Mouse (Mus musculus) forebrain, embryonic 16.5 days (tissue): ENCODE measurements around the gene Ncan. TPM values are rescaled to one million over a fixed set of nuclear protein-coding genes. Genes with fewer than 3 reads are reported as not detected.

ENCODE experiments used
- ATAC-seq: fragments of 200-750 bp; cut with Nextera tagmentation; 2 replicates; pipeline ENCODE4 v1.8.0; 2017; ENCODE audit warnings: mild to moderate bottlenecking, moderate library complexity
- H3K27ac ChIP-seq: fragments of 300-500 bp; sonication (generic); 2 replicates; pipeline ENCODE4 v1.5.1; 2014; ENCODE audit warnings: low read length, control low read depth
- H3K27me3 ChIP-seq: fragments of 300-500 bp; sonication (generic); replicated peaks from 2 replicates; pipeline ENCODE4 v1.6.1; 2014; ENCODE audit warnings: low read length; ENCODE audit not compliant: control insufficient read depth, insufficient read depth
- H3K36me3 ChIP-seq: fragments of 300-500 bp; sonication (generic); 2 replicates; pipeline ENCODE4 v1.6.1; 2014; ENCODE audit not compliant: control insufficient read depth, insufficient read depth
- H3K4me1 ChIP-seq: fragments of 300-500 bp; sonication (generic); replicated peaks from 2 replicates; pipeline ENCODE4 v1.6.1; 2014; ENCODE audit warnings: low read length; ENCODE audit not compliant: control insufficient read depth, insufficient read depth
- H3K4me2 ChIP-seq: fragments of 300-500 bp; sonication (generic); 2 replicates; pipeline ENCODE4 v1.6.1; 2014; ENCODE audit warnings: mild to moderate bottlenecking, low read length, control low read depth
- H3K4me3 ChIP-seq: fragments of 300-500 bp; sonication (generic); replicated peaks from 2 replicates; pipeline ENCODE4 v1.5.1; 2014; ENCODE audit warnings: mild to moderate bottlenecking, low read length, control low read depth
- H3K9ac ChIP-seq: fragments of 300-500 bp; sonication (generic); replicated peaks from 2 replicates; pipeline ENCODE4 v1.6.1; 2014; ENCODE audit warnings: low read depth, low read length, control low read depth
- H3K9me3 ChIP-seq: fragments of 300-500 bp; sonication (generic); 2 replicates; pipeline ENCODE4 v1.6.1; 2016; ENCODE audit warnings: low read length; ENCODE audit not compliant: control insufficient read depth
- WGBS: fragments of 180-500 bp; shearing (Covaris S2); extraction: QIAGEN DNeasy Blood & Tissue Kit; methylation state at CpG from one replicate; pipeline ENCODE4 v1.1.7; 2014; 5-methylcytosine and 5-hydroxymethylcytosine counted together
- polyA plus RNA-seq: library from polyadenylated mRNA; unstranded; fragments of >200 nt; fragmentation: Nextera tagmentation; extraction: Ambion mirVana; gene quantifications from 2 replicates; pipeline ENCODE4 v1.2.1, GENCODE M21; 2015

The Ncan gene
- polyA plus RNA-seq, 1 experiment from 2014 or later = 166 TPM

DNA sequence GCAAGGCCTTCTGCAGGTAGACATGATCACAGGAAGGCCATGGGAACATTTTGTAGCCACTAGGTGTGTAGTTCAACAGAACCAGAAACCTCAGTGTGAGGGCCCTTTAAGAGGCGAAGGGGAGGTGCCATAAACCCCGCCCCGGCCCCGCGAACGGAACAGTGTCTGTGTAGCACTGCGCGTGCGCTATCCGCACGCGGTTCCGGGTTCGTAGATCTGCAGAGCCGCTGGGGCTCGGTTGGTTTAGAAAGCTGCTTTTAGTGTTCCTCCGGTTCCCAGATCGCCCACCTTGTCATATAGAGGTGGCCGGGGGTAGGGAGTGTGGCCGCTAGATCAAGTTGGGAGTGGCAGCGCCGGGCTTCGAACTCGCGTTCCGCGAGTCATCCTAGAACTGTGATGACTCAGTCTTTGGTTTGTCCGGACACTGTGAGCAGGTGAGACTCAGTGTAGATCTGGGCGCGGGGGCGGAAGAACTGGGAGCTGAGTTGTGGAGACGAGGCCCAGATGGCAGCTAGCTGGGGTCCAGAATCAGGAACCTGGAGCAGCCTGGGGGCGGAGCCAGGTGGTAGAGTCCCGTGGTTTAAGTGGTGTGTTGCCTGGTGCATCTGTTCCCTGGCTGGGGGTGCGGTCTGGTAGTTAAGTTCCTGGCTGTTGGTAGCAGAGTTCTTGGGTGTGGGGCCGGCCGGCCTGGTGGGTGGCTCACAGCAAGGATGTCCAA, 10.7 kb upstream of the Ncan start, which contains the start of gene Nr2c2ap:
Gene Nr2c2ap, plus strand, starts transcription at position 168 of the 718 bp plus-strand sequence.
- WGBS = under 1% methylated on average over 37 of the region's 37 CpGs
- H3K36me3 ChIP-seq = peaks cover 15% of the 10 kb centered on the region
- peak; percentile 85 for ATAC-seq

DNA sequence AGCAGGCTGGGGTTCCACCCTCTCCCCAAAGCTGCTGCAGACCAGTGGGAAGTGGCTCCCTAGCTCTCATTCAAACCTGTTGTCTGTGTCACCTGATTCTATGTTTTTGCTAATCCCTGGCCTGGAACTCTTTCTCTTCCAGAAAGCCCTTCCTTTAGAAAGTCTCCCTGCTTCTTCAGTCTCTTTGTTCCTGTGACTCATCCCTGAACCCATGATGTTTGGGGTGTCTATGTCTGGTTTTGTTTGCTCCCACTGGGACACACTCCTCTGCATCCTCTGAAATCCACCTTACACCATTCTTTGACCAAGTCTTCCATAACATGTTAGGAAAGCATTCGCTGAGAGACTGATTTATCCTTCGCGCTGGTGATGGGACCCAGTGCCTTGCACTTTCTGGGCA, 9.4 kb upstream of the Ncan start:
- no peak for ATAC-seq
- 92% methylated on average over 3 of the region's 3 CpGs for WGBS
- Histone ChIP-seq H3K4me3 (no peak overlapping the region), H3K4me1 (peaks cover 30% of the 10 kb centered on the region), H3K27me3 (no peaks in the 10 kb centered on the region), H3K9ac (no peak overlapping the region), H3K36me3 (peaks cover 9% of the 10 kb centered on the region), H3K4me2 (no peak overlapping the region), H3K9me3 (no peaks in the 10 kb centered on the region), H3K27ac (peak overlapping the region; percentile 71)

More for the DNA sequence above, 10.7 kb upstream of the Ncan start, which contains the start of gene Nr2c2ap:
- Histone ChIP-seq H3K4me1 (peaks cover 30% of the 10 kb centered on the region), H3K27ac (peak within 1 kb of the TSS; percentile 71), H3K9ac (peak within 1 kb of the TSS; percentile 63), H3K27me3 (no peaks in the 10 kb centered on the region), H3K4me2 (peak within 1 kb of the TSS; percentile 61), H3K9me3 (no peaks in the 10 kb centered on the region), H3K4me3 (peak within 1 kb of the TSS; percentile 80)

DNA sequence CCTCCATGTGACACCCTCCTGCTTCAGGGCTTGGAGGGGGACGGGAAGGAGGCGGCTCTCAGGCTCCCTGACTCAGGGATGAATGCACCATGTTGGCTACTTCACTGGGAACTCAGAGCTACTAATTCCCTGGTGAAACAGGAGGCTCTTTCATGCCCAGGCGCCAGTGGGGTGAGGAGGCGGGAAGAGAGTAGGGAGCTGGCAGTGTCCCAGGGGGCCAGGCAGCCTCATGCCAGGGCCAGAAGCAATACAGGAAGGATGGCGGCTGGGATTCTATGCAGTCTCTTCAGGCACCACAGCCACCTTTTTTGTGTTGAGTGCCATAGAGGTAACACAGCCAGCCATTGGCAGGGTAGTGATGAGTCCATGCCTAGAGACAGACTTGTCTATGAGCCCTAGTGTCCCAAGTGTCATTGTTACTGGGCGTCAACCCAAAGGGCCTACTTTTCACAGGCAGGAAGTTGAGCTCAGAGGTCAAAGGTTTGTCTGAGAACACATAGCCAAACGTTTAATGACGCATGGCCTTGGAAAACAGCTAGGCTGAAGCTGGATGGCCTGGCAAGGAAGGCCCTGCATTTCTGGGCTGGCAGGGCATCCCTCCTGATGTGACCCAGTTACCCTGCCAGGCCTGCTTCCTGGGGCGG, 8.8 kb upstream of the Ncan start:
- Histone ChIP-seq H3K9ac (no peak overlapping the region), H3K4me3 (no peak overlapping the region), H3K4me1 (peaks cover 30% of the 10 kb centered on the region), H3K27ac (peak overlapping the region; percentile 71), H3K4me2 (no peak overlapping the region), H3K36me3 (peaks cover 4% of the 10 kb centered on the region), H3K27me3 (no peaks in the 10 kb centered on the region), H3K9me3 (no peaks in the 10 kb centered on the region)
- 37% methylated on average over 9 of the region's 9 CpGs for WGBS
- ATAC-seq = peak; percentile 68

DNA sequence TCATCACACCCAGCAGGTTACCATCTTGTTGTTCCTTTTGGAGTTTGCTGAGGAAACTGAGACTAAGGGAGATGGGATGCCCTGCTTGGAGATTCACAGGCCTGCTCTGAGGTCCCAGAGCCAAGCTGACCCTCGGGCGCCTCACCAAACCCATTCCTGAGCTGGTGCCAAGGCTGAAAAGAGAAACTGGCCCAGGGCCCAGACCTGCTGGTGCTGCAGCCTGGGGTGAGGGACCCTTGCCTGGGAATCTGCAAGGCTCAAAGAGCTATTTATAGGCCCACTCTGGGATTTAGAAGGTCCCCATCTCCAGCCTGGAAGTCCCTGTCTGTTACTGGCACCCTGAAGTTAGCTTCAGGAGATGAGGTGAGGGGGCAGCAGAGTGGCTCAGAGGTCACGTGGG, 7.8 kb upstream of the Ncan start:
- peak; percentile 24; the same call in 1 of the 2 replicates for ATAC-seq
- no peaks in the 10 kb centered on the region for H3K36me3 ChIP-seq
- no peaks in the 10 kb centered on the region for H3K27me3 ChIP-seq
- H3K9ac ChIP-seq = 0 out of 2 replicates have a peak overlapping the region, but pooled peaks have one; percentile 4
- H3K4me3 ChIP-seq = no peak overlapping the region
- H3K9me3 ChIP-seq = no peaks in the 10 kb centered on the region
- WGBS = 36% methylated on average over 3 of the region's 3 CpGs
- H3K4me1 ChIP-seq = peaks cover 30% of the 10 kb centered on the region
- no peak overlapping the region for H3K4me2 ChIP-seq
- H3K27ac ChIP-seq = peak overlapping the region; percentile 71

DNA sequence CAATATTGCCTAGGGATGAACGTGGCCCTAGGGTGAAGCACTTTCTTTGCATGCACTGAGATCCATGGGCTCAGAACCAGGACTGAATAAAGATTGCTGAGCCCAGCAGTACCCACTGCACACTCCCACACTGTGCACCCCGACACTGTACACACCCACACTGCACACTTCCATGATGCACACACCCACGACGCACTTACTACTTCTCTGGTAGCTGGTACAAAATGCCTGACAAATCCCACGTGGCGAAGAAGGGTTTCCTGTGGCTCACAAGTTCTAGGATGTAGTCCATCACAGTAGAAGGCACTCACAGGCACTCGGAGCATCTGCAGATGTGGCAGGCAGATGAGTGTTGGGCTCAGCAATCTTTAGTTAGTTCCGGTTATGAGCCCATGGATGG, 4.3 kb upstream of the Ncan start:
- H3K4me2 ChIP-seq = no peak overlapping the region
- 65% methylated on average over 8 of the region's 8 CpGs for WGBS

DNA sequence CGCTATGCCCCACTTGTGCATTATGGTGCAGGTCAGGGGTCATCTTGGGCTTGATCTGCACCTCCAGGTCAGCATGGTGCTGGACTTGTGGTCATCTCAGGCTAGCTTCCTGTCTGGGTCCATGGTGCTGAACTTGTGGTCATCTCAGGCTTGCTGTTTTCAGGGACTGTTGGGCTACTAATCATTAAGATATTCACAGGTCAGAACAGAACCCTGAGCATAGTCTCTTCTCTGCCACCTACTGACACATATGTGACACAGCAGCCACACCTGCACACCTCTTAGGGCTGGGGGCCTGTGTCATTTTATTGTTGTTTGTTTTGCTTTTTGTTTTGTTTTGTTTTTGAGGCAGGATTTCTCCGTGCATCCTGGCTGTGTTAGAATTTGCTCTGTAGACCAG, 2.2 kb upstream of the Ncan start:
- no peak overlapping the region for H3K4me2 ChIP-seq
- no peaks in the 10 kb centered on the region for H3K9me3 ChIP-seq
- no peaks in the 10 kb centered on the region for H3K27me3 ChIP-seq
- no peaks in the 10 kb centered on the region for H3K36me3 ChIP-seq
- no peak overlapping the region for H3K9ac ChIP-seq
- no peak for ATAC-seq
- no peak overlapping the region for H3K27ac ChIP-seq
- H3K4me1 ChIP-seq = peaks cover 11% of the 10 kb centered on the region
- H3K4me3 ChIP-seq = no peak overlapping the region
- 56% methylated on average over 2 of the region's 2 CpGs for WGBS

More for the DNA sequence above, 4.3 kb upstream of the Ncan start:
- H3K9me3 ChIP-seq = no peaks in the 10 kb centered on the region
- H3K27ac ChIP-seq = no peak overlapping the region
- no peak overlapping the region for H3K4me3 ChIP-seq
- no peaks in the 10 kb centered on the region for H3K36me3 ChIP-seq
- H3K9ac ChIP-seq = no peak overlapping the region
- H3K27me3 ChIP-seq = no peaks in the 10 kb centered on the region
- peaks cover 19% of the 10 kb centered on the region for H3K4me1 ChIP-seq
- no peak for ATAC-seq

DNA sequence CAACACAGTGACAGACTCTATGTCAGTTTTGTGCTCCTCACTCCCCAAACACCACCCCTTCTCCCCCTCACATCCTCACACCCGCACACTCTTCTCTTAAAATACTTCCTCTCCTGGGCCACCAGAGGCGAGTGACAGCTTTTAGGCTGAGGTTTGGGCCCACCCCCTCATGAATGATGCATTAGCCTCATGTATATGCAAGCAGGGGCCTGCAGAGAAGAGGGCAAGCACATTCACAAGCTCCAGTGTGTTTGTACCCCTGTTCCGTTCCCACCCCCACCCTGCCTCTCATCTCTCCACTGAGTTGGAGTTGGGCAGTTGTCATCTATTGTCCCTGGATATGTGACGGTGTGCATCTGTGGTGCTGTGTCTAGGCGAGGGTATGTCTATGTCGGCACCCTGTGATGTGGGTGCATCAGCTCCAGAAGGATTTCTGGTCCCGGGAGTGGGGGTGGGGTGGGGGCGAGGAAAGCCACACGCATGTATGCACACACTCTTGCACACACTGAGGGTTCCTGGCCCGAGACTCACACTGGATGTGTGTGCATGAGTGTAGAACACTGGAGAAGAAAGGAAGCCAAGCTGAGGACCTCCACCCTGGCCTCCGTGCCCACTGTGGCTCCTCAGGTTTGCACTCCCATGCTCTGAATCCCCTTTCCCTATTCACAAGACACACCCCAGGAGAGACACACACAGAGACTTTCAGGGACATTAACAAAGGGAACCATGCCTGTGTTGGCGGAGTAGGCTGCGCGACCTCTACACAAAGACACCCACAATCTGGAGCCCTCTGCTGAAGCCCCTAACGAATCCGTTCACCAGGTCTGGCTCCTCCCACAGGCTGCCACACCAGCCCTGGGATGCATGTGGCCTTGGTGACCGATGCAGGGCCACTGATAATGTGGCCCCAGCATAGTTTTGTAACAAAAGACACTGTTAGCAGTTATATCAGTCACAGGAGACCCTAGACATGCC, 1.7 kb downstream of the Ncan start:
- WGBS = 0% methylated on average over 17 of the region's 17 CpGs
- Histone ChIP-seq H3K4me2 (peak overlapping the region; percentile 80), H3K27ac (peak overlapping the region; percentile 93), H3K9ac (peak overlapping the region; percentile 86), H3K4me1 (peaks cover 35% of the 10 kb centered on the region), H3K36me3 (peaks cover 16% of the 10 kb centered on the region; the same call in 1 of the 2 replicates), H3K27me3 (no peaks in the 10 kb centered on the region), H3K4me3 (peak overlapping the region; percentile 76), H3K9me3 (no peaks in the 10 kb centered on the region)
- peak; percentile 91 for ATAC-seq

DNA sequence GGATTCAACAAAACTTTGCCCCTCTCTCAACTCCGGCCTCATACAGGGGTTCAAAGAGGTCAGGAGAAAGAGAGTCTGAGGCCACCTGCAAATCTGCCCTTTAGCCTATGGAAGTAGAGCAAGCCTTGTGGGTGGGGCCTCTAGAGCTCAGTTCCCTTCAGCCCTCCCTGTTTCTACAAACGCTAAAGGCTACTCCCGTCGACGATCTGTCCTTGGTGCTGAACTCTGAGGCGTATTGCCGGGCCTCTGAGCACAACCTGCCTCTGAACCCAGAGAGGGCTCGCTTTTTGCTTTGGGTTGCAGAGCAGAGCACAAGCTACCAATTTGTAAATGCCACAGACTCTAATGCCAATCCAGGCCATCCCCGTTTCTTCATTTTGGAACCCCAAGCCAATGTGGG, 3.1 kb downstream of the Ncan start:
- no peaks in the 10 kb centered on the region for H3K9me3 ChIP-seq
- no peaks in the 10 kb centered on the region for H3K27me3 ChIP-seq
- H3K4me1 ChIP-seq = peaks cover 41% of the 10 kb centered on the region
- peak overlapping the region; percentile 25 for H3K4me3 ChIP-seq
- no peak for ATAC-seq
- H3K27ac ChIP-seq = no peak overlapping the region
- H3K36me3 ChIP-seq = peaks cover 18% of the 10 kb centered on the region; the same call in 1 of the 2 replicates
- peak overlapping the region; percentile 43 for H3K9ac ChIP-seq
- peak overlapping the region; percentile 80 for H3K4me2 ChIP-seq
- WGBS = 16% methylated on average over 9 of the region's 9 CpGs
